Mouse (Mus musculus) 3T3-L1 (cell line): ENCODE results near the gene Irs2.

Experiments used
- DNase-seq: peaks from one replicate; pipeline ENCODE4 v3.0.0-alpha.2; 2015; ENCODE audit warnings: low read depth, low spot score

Gene Irs2

DNA sequence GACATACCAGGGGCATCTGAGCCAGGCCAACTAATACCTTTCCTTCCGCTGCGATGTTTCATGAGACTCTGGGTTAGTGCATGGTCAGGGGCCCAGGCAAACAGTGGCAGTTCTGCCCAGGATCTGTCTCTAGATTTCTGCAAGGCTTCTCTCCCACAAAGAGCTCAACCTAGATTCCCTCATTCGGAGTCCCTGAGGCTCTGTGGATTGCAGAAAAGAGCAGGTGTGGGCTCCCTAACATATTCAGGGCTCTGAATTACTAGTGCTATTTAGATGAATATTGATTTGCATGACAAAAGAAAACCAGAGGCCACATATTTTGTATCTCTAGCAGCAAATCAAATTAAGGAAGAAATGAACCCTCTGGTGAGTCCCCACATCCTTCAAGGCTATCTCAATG lies 18.3 kb downstream of the Irs2 start:
- DNase-seq = no peak

DNA sequence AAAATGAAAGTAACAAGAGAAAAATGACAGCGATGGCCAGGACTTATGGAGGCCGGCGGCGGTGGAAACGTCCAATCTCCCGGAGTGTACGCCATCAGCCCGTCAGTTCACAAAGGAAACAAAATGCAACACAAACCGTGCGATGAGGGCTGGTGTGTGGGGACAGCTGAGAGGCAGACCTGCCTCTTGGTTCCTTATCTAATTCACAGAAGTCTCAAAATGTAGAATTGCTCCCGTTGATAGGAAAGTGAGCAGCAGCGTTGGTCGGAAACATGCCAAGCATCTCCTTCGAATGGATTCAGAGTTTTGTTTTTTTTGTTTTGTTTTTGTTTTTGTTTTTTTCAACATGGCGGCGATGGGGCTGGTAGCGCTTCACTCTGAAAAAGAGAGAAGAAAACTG lies 21.6 kb downstream of the Irs2 start:
- no peak for DNase-seq

GRCm38 (mm10) chr8:10985064-10985463 lies 23.2 kb downstream of the Irs2 start:
- no peak for DNase-seq

DNA sequence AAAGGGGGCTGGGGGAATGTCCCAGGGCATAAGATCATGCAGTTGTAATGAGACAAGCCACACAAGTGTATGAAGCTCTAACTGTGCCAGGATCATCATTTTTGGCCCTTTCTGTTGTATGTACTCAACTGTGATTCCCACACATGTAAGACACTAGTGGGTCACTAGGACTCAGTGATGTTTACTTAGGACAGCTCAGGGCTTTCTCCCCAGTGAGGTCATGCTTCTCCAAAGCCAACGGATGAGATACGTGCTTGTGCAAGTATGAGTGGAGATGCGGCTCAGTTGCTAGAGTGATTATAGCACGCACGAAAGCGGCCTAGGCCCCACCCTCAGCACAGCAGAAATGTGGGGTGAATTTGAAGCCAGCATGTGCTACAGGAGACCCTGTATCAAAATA lies 27.4 kb downstream of the Irs2 start:
- DNase-seq = no peak

- DNase-seq = no peak
Measured at GRCm38 (mm10) chr8:10979916-10980315, 28.3 kb downstream of the Irs2 start.

DNA sequence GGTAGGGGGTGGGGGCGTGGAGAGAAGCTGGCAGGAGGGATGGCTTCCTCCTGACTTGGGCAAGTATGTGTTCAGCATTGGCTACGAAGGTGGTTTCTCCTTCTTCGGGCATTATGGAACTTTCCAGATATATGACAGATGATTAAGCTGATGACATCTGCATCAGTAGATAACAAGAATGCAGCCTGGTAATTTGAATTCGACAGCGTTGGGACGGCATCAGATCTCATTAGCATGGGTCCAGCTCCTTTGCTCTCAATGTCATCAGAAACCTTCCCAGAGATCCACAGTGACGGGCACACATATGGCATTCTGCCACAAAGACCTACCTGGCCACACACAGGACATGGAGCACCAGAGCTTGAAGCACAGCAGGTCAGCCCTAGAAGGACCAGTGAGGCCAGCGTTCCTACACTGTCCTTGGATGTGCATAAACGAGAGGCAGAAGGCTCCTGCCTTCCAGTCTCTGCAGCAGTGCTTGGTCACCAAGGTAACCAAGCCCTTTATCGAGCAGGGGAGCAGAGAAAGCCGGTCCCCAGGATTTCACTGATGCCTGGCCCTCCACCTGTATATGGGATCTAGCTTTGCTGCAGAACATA lies 29.0 kb downstream of the Irs2 start:
- no peak for DNase-seq

GRCm38 (mm10) chr8:10978377-10978776 lies 29.9 kb downstream of the Irs2 start:
- no peak for DNase-seq

DNA sequence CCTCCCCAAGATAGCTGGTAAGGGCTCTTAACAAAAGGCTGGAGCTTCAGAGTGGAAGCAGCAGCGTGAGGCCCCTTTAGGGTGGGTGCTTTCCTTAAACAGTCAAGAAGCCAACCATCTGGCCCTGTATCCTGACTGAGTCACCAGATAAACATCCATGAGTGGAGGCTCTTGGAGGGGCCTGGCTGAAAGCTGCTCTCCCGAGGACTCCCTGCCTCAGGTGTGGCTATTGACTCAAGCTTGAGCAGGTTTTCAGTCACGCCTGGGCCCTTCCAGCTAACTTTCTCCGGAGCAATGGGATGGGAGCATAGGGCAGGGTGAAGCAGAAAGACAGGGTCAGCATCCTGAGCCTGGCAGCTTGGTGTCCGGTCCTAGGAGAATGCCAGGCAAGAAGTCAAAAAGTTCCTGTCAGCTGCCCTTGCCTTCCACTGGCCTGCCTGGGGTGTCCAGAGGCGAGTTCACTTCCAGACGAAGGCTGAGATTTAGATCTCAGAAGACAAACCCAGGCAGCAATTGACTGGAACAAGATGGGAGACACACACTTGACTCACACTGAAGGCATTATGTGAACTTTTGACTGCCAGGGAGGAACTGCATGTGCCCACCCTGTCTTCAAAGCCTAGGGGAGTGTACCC lies 30.4 kb downstream of the Irs2 start:
- DNase-seq = peak; percentile 98

GRCm38 (mm10) chr8:10974659-10975058 lies 33.6 kb downstream of the Irs2 start:
- DNase-seq = no peak

GRCm38 (mm10) chr8:10974126-10974525 lies 34.1 kb downstream of the Irs2 start:
- no peak for DNase-seq

DNA sequence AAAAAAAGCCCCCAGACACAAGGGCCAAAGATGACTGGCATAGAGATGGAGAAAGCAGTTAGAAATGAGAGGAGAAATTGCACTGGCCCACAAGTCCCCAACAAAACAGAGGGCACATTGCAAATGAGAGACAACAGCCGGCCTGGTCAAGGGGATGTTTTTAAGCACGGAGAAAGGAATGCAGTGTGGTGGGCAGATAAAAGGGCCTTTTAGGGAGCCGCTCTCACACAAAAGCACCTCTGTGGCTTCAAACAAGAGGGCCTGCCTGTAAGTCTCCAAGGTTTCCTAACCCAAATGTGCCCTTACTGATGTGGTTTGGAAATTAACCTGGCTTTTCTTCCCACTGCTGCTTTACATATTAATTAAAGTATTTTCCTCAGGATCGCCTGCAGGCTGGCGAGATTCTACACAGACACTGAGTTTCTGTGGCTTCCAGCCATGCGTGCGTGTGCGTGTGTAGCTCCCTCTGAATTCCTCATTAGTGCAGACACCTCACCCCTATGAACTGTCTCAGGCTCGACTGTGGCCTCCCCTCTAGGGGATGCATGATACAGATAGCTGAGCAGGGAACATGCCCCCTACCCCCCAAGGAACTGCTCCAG lies 35.3 kb downstream of the Irs2 start:
- DNase-seq = no peak

- DNase-seq = peak; percentile 39
Measured at GRCm38 (mm10) chr8:10971984-10972383, 36.3 kb downstream of the Irs2 start.

- DNase-seq = no peak
Measured at GRCm38 (mm10) chr8:10971509-10971908, 36.7 kb downstream of the Irs2 start.

GRCm38 (mm10) chr8:10970496-10971456 lies 37.5 kb downstream of the Irs2 start:
- DNase-seq = no peak

GRCm38 (mm10) chr8:10968687-10969086 lies 39.6 kb downstream of the Irs2 start:
- peak; percentile 80 for DNase-seq

DNA sequence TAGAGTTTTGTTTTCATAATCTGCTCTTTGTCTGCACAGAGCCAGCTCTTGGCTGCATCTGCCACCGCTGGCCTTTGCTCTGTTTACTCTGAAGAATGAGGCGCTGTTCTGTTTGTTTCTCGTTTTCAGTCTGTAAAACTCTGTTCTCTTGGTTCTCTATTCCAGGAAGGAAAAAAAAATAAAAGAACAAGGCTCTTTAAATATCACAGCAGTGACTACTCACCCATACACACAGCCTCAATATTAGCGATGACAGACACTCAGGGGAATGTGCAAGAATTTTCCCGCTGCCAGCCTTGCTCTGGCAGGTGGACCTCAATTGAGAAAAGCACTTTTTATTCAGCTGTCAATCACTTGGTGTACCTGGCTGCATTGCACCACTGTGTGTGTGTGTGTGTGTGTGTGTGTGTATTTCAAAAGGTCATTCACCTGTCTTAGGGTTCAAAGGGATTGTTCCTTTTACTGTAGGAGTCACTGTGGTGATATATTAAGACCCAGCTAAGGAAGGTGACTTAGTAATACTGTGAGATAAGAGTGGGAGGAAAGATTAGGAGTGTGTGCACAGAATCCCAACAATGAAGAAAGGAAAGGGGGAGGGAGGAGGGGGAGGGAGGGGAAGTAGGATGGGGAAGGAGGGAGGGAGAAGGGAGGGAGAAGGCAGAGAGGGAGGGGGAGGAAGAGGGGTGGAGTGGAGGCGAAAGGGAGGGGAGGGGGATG lies 42.7 kb downstream of the Irs2 start:
- peak; percentile 82 for DNase-seq

DNA sequence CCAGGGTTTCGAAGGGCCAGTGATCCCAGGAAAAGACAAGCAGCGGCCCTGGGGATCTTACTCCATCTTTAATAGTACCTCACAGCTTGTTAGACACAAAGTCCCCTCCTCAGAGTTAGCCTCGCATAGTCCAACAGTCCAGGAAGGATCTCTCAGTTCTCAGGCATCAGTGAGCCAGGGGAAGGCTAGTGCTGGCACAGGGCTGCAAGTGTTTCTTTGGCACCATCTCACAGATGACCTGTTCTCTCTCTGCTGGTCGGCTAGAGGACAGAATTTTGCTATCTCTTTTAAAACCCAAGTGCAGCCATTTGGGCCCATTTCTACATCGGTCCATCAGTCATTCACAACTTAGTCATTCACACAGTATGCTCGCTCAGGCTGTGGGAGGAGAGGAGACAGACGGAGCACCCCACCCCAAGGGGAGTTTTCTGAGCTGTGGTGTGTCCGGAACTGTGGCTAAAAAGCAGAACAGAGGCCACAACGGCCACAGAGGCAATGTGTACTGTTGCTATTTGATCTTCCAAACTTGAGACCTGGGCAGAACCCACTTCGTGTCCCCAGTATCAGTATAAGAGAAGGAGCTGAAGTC lies 43.7 kb downstream of the Irs2 start:
- peak; percentile 71 for DNase-seq

DNA sequence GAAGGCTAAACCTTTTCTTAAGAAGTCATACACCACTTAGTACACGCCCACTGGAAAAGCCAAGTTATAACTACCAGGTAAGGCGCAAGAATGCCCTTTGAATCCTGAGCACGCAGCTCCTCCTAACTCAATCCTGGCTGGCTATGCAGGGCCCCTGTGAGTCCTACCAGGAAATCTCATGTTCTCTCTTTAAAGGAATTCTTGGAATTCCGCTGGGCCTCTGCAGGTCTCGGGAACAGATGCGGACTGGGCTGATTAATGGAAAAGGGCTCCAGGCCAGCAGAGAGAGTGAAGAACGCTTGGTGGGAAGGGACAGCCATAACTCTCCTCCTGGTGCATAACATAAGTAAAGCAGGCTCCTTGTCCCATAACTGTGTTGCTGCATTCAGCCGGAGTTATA lies 46.3 kb downstream of the Irs2 start:
- DNase-seq = peak; percentile 98

GRCm38 (mm10) chr8:10960277-10960819 lies 47.9 kb downstream of the Irs2 start:
- DNase-seq = peak; percentile 45

- DNase-seq = no peak
Measured at GRCm38 (mm10) chr8:10957292-10957955, 50.8 kb downstream of the Irs2 start.
